Mouse (Mus musculus) kidney, postnatal 0 days (tissue): ENCODE measurements around the gene Tcerg1l. TPM values are rescaled to one million over a fixed set of nuclear protein-coding genes. Genes with fewer than 3 reads are reported as not detected.
A peak's percentile ranks its signal among the peaks of the same experiment; 100 is the strongest.

ENCODE experiments used
- ATAC-seq: fragments of 200-750 bp; cut with Nextera tagmentation; replicated peaks from 2 replicates; pipeline ENCODE4 v1.8.0; 2017; ENCODE audit warnings: low read depth, moderate number of reproducible peaks, moderate TSS enrichment, moderate library complexity; ENCODE audit not compliant: low FRiP score
- DNase-seq: peaks from one replicate; pipeline ENCODE4 v3.0.0-alpha.2; 2016; ENCODE audit warnings: low spot score
- H3K27ac ChIP-seq: fragments of 300-500 bp; sonication (generic); 2 replicates; pipeline ENCODE4 v1.5.1; 2014; ENCODE audit warnings: mild to moderate bottlenecking
- H3K27me3 ChIP-seq: fragments of 300-500 bp; sonication (generic); 2 replicates; pipeline ENCODE4 v1.6.1; 2014; ENCODE audit warnings: low read length, mixed read lengths; ENCODE audit not compliant: insufficient read depth
- H3K36me3 ChIP-seq: fragments of 300-500 bp; sonication (generic); 2 replicates; pipeline ENCODE4 v1.6.1; 2014; ENCODE audit warnings: low read length, mixed read lengths; ENCODE audit not compliant: insufficient read depth
- H3K4me1 ChIP-seq: fragments of 300-500 bp; sonication (generic); replicated peaks from 2 replicates; pipeline ENCODE4 v1.6.1; 2014; ENCODE audit warnings: antibody characterized with exemption, low read length, mixed read lengths; ENCODE audit not compliant: insufficient read depth
- H3K4me2 ChIP-seq: fragments of 300-500 bp; sonication (generic); 2 replicates; pipeline ENCODE4 v1.6.1; 2014; ENCODE audit warnings: mild to moderate bottlenecking, low read length, moderate library complexity, mixed read lengths
- H3K4me3 ChIP-seq: fragments of 300-500 bp; sonication (generic); replicated peaks from 2 replicates; pipeline ENCODE4 v1.5.1; 2014; ENCODE audit warnings: low read depth, low read length
- H3K9ac ChIP-seq: fragments of 300-500 bp; sonication (generic); 2 replicates; pipeline ENCODE4 v1.6.1; 2014; ENCODE audit warnings: low read depth, low read length
- H3K9me3 ChIP-seq: fragments of 300-500 bp; sonication (generic); replicated peaks from 2 replicates; pipeline ENCODE4 v1.6.1; 2016; ENCODE audit warnings: low read length, inconsistent platforms, mixed read lengths
- CTCF ChIP-seq: IDR thresholded peaks from 2 replicates; pipeline ENCODE4 v1.5.1; 2016; ENCODE audit warnings: antibody characterized with exemption, low read depth, mild to moderate bottlenecking, moderate library complexity
- WGBS: fragments of 180-500 bp; shearing (Covaris S2); extraction: QIAGEN DNeasy Blood & Tissue Kit; methylation state at CpG from one replicate; pipeline ENCODE4 v1.1.7; 2014; 5-methylcytosine and 5-hydroxymethylcytosine counted together
- polyA plus RNA-seq: library from polyadenylated mRNA; unstranded; fragments of >200 nt; fragmentation: Nextera tagmentation; extraction: Ambion mirVana; gene quantifications from 2 replicates; pipeline ENCODE4 v1.2.1, GENCODE M21; 2015

Tcerg1l gene
- polyA plus RNA-seq = 1.4 and 2.0 TPM in 2 replicates

DNA sequence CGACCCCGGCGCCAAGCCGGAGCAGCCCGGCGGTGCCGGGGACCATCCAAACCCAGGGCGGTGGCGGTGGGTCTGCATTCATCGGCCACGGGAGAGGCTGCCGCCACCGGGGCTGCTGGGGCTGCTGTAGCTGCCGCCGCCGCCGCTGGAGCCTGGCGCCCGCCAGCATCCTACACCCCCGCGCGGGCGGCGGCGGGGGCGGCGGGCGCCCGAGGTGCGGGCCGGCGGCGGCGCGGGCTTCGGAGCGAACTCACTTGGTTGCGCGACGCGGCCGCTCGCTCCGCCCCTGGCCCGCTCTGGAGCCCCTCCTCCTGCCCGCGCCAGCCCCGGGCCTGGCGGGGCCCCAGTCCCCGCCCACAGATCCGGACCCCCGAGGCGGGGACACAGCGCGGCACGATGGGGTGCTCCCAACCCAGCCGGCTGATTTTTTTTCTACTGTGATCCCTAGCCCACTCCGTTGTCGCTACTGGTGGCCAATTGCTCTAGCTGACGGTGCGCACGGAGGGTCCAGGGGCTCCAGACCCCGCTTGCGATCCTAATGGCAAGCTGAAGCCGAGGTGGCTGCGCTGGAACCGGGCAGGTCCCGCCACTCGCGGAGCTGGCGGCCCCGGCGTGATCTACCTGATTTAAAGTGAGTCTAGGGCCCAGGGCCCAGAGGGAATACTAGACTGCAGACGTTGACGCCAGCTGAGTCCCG, at the start of gene Tcerg1l:
Tcerg1l (minus strand) TSS at position 246 of the 697 bp plus-strand sequence.
- Histone ChIP-seq H3K4me2 (peak within 1 kb of the TSS; percentile 89), H3K9ac (no peak within 1 kb of the TSS), H3K36me3 (no peaks in the 10 kb centered on the region), H3K4me1 (peaks cover 9% of the 10 kb centered on the region), H3K9me3 (no peaks in the 10 kb centered on the region), H3K4me3 (peak within 1 kb of the TSS; percentile 43), H3K27me3 (peaks cover 14% of the 10 kb centered on the region), H3K27ac (no peak within 1 kb of the TSS)
- DNase-seq (peak; percentile 6), ATAC-seq (no peak; the same call in 1 of the 2 replicates)
- no peak for TF ChIP-seq CTCF
- under 1% methylated on average over 56 of the region's 76 CpGs for WGBS

DNA sequence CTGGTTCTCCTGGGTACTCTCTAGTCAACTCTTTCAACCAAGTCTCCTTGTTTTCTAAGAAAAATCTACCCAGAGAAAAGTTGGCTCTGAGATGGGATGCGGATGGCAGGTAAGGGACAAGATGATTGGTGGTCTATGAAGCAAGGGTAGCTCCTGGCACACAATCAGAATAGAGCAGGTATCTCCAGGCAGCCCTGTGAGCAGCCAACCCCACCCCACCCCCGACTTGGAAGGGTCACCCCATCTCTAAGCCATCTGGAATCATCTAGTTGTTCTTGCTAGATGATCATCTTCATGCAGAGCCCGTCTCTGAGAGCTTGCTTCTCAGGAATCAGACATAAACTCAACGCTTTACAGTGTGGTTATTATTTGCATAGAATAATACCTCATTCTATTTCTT, 44.6 kb upstream of the Tcerg1l start:
- no peaks in the 10 kb centered on the region for H3K9me3 ChIP-seq
- TF ChIP-seq CTCF = no peak
- H3K4me2 ChIP-seq = no peak overlapping the region
- no peak for ATAC-seq
- H3K4me1 ChIP-seq = no peaks in the 10 kb centered on the region
- whole genome bisulfite sequencing = 72% methylated on average over 4 of the region's 4 CpGs
- no peak overlapping the region for H3K4me3 ChIP-seq
- H3K27me3 ChIP-seq = no peaks in the 10 kb centered on the region
- no peak overlapping the region for H3K27ac ChIP-seq
- no peak for DNase-seq
- no peaks in the 10 kb centered on the region for H3K36me3 ChIP-seq
- no peak overlapping the region for H3K9ac ChIP-seq

DNA sequence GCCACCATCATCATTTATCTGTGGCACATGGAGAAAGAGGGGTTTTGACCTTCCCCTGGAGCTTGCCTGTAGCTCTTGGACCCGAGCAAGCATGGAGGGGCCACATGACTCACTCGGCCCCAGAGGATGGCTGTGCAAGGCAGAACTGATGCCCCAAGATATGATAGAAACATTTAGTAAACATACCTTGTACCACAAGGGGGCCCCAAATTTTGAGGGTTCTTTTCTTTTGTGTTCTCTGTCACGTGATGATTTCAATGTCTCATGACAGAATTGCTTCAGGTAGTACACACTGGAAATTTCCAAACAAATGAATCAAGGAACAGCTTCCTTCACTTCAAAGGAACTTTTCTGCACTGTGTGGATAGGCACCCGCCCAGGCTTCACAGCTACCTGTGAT, 35.0 kb upstream of the Tcerg1l start:
- no peak overlapping the region for H3K9ac ChIP-seq
- 49% methylated on average over 4 of the region's 4 CpGs for WGBS
- H3K4me3 ChIP-seq = no peak overlapping the region
- no peaks in the 10 kb centered on the region for H3K36me3 ChIP-seq
- H3K4me2 ChIP-seq = no peak overlapping the region
- TF ChIP-seq CTCF = peak; percentile 21; the same call in 1 of the 2 replicates
- H3K27me3 ChIP-seq = no peaks in the 10 kb centered on the region
- no peaks in the 10 kb centered on the region for H3K9me3 ChIP-seq
- peak; percentile 7 for DNase-seq
- ATAC-seq = no peak
- H3K27ac ChIP-seq = no peak overlapping the region
- no peaks in the 10 kb centered on the region for H3K4me1 ChIP-seq

DNA sequence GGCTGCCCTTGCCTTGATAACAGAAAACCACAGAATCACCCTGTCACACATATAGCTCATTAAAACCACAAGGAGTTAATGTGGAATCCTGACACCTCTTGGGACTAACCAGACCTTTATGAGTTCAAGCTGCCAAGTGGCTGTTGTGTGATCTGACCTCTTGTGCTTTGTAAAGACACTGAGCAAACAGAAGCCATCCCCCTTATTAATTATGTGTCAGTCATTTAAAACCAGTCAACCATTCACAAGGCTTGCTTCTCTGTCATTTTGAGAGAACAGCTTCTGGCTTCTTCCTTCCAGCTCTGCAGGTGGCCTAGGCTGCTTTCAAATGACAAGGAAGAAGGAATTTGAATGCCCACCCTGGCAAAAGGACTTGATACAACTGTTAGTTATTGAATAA, 33.9 kb upstream of the Tcerg1l start:
- no peak for TF ChIP-seq CTCF
- Histone ChIP-seq H3K9me3 (no peaks in the 10 kb centered on the region), H3K4me2 (no peak overlapping the region), H3K4me1 (no peaks in the 10 kb centered on the region), H3K27me3 (no peaks in the 10 kb centered on the region), H3K4me3 (no peak overlapping the region), H3K36me3 (no peaks in the 10 kb centered on the region), H3K27ac (no peak overlapping the region), H3K9ac (no peak overlapping the region)
- ATAC-seq (no peak), DNase-seq (no peak)

DNA sequence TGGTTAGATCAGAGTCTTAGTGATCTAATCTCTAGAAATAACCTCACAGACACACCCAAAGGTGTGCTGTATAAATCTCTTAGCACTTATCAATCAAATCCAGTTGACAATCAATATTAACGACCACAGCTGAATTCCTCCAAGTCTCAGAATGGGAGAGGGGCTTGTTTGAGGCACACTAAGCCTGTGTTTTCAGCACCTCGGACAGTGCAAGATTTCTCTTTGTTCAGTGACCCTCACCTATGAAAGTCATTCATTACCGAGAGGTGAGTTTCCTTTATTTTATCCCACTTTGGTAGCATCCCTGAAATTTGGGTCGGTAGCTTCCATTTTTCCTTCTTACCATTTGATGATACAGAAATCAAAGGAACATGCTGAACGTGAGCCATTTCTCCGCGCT, 32.4 kb upstream of the Tcerg1l start:
- Histone ChIP-seq H3K9me3 (no peaks in the 10 kb centered on the region), H3K27me3 (no peaks in the 10 kb centered on the region), H3K4me3 (no peak overlapping the region), H3K4me2 (no peak overlapping the region), H3K4me1 (no peaks in the 10 kb centered on the region), H3K36me3 (no peaks in the 10 kb centered on the region), H3K27ac (no peak overlapping the region), H3K9ac (no peak overlapping the region)
- peak; percentile 19 for DNase-seq
- no peak for TF ChIP-seq CTCF
- 54% methylated on average over 7 of the region's 7 CpGs for WGBS
- ATAC-seq = no peak

DNA sequence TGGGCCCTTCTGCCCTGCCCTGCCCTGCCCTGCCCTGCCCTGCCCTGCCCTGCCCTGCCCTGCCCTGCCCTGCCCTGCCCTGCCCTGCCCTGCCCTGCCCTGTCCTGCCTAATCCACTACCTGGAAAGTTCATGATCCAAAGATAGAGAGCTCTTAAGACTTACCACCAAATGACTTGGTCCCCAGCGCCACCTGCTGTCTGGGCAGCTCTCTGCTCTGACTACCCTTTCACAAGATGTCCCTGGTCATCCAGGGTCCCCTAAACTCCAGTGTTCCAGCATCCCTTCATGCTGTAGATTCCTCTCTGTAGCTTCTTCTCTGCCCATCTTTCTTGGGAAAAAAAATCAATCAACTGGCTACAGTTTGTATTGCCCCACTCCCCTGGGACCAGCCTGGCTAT, 31.3 kb upstream of the Tcerg1l start:
- ATAC-seq = no peak
- Histone ChIP-seq H3K9ac (no peak overlapping the region), H3K27ac (no peak overlapping the region), H3K9me3 (no peaks in the 10 kb centered on the region), H3K27me3 (no peaks in the 10 kb centered on the region), H3K4me1 (no peaks in the 10 kb centered on the region), H3K36me3 (no peaks in the 10 kb centered on the region), H3K4me3 (no peak overlapping the region), H3K4me2 (no peak overlapping the region)
- 40% methylated on average over 1 of the region's 1 CpGs for WGBS
- TF ChIP-seq CTCF = peak; percentile 57
- peak; percentile 12 for DNase-seq

DNA sequence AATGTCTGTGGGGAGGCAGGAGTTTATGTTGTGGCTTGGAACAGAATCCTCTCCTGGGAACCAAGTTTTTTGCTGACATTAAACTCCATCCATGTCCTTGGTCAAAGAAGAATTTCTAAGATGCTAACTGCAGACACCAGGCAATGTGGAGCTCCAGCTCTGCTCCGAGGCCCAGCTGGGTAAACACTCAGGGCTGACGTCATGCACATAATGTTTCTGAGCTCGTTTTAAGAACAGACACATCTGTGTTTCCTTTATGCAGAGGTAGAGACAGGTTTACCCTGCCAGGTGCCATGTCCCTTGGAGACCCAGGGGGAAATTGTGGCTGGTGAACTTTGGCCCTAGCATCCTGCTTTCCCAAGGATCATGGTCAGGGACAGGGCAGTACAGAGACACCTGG, 29.9 kb upstream of the Tcerg1l start:
- H3K9ac ChIP-seq = no peak overlapping the region
- H3K27ac ChIP-seq = no peak overlapping the region
- DNase-seq (no peak), ATAC-seq (no peak)
- H3K27me3 ChIP-seq = no peaks in the 10 kb centered on the region
- H3K4me2 ChIP-seq = no peak overlapping the region
- no peak overlapping the region for H3K4me3 ChIP-seq
- whole genome bisulfite sequencing = 24% methylated on average over 3 of the region's 3 CpGs
- H3K36me3 ChIP-seq = no peaks in the 10 kb centered on the region
- TF ChIP-seq CTCF = no peak
- H3K9me3 ChIP-seq = no peaks in the 10 kb centered on the region
- no peaks in the 10 kb centered on the region for H3K4me1 ChIP-seq
